Mouse (Mus musculus): ENCODE results near the gene Dbn1. TPM values are rescaled to one million over a fixed set of nuclear protein-coding genes. Genes with fewer than 3 reads are reported as not detected.

The Dbn1 gene
- polyA plus RNA-seq, 1 experiment from 2014 or later, result 110 TPM

GRCm38 (mm10) chr13:55506697-55507096 lies 18.8 kb upstream of the Dbn1 start:
- H3K27ac ChIP-seq, result no peak overlapping the region
- H3K4me2 ChIP-seq, result no peak overlapping the region
- H3K9ac ChIP-seq, result no peak overlapping the region
- H3K4me3 ChIP-seq (replicated peaks), result no peak overlapping the region
- WGBS, result 87% methylated on average over 10 of the region's 10 CpGs
- peaks cover 63% of the 10 kb centered on the region for H3K36me3 ChIP-seq
- H3K27me3 ChIP-seq (replicated peaks), result no peaks in the 10 kb centered on the region
- H3K9me3 ChIP-seq, result no peaks in the 10 kb centered on the region
- ATAC-seq (ENCODE audit: insufficient read depth, low FRiP score, low read depth), result no peak
- peaks cover 32% of the 10 kb centered on the region for H3K4me1 ChIP-seq

- Histone ChIP-seq H3K4me2 (no peak overlapping the region), H3K4me1 (peaks cover 23% of the 10 kb centered on the region), H3K9ac (no peak overlapping the region), H3K36me3 (peaks cover 63% of the 10 kb centered on the region), H3K27ac (no peak overlapping the region), H3K27me3 (replicated peaks) (no peaks in the 10 kb centered on the region), H3K9me3 (no peaks in the 10 kb centered on the region), H3K4me3 (replicated peaks) (no peak overlapping the region)
- 90% methylated on average over 9 of the region's 9 CpGs for WGBS
- no peak for ATAC-seq (ENCODE audit: insufficient read depth, low FRiP score, low read depth)
Measured at GRCm38 (mm10) chr13:55505810-55506209, 17.9 kb upstream of the Dbn1 start.

- peaks cover 59% of the 10 kb centered on the region for H3K36me3 ChIP-seq
- H3K27ac ChIP-seq, result no peak overlapping the region
- H3K9me3 ChIP-seq, result no peaks in the 10 kb centered on the region
- no peak overlapping the region for H3K9ac ChIP-seq
- H3K4me3 ChIP-seq (replicated peaks), result no peak overlapping the region
- H3K4me1 ChIP-seq, result peaks cover 9% of the 10 kb centered on the region
- H3K27me3 ChIP-seq (replicated peaks), result no peaks in the 10 kb centered on the region
- 81% methylated on average over 5 of the region's 5 CpGs for WGBS
- no peak overlapping the region for H3K4me2 ChIP-seq
- ATAC-seq (ENCODE audit: insufficient read depth, low FRiP score, low read depth), result no peak
Measured at GRCm38 (mm10) chr13:55504390-55504789, 16.5 kb upstream of the Dbn1 start.

GRCm38 (mm10) chr13:55502405-55502804 lies 14.5 kb upstream of the Dbn1 start:
- Histone ChIP-seq H3K9me3 (no peaks in the 10 kb centered on the region), H3K9ac (no peak overlapping the region), H3K36me3 (peaks cover 54% of the 10 kb centered on the region), H3K27ac (no peak overlapping the region), H3K4me2 (no peak overlapping the region), H3K27me3 (replicated peaks) (no peaks in the 10 kb centered on the region), H3K4me3 (replicated peaks) (no peak overlapping the region), H3K4me1 (no peaks in the 10 kb centered on the region)
- WGBS, result 80% methylated on average over 8 of the region's 8 CpGs
- no peak for ATAC-seq (ENCODE audit: insufficient read depth, low FRiP score, low read depth)

GRCm38 (mm10) chr13:55500575-55500974 lies 12.7 kb upstream of the Dbn1 start:
- no peaks in the 10 kb centered on the region for H3K27me3 ChIP-seq (replicated peaks)
- no peak for ATAC-seq (ENCODE audit: insufficient read depth, low FRiP score, low read depth)
- H3K4me1 ChIP-seq, result no peaks in the 10 kb centered on the region
- H3K27ac ChIP-seq, result no peak overlapping the region
- H3K36me3 ChIP-seq, result peaks cover 39% of the 10 kb centered on the region
- H3K9me3 ChIP-seq, result no peaks in the 10 kb centered on the region
- H3K4me3 ChIP-seq (replicated peaks), result no peak overlapping the region
- no peak overlapping the region for H3K4me2 ChIP-seq
- WGBS, result 68% methylated on average over 10 of the region's 10 CpGs
- no peak overlapping the region for H3K9ac ChIP-seq

- no peak overlapping the region for H3K4me3 ChIP-seq (replicated peaks)
- no peaks in the 10 kb centered on the region for H3K27me3 ChIP-seq (replicated peaks)
- H3K9ac ChIP-seq, result no peak overlapping the region
- H3K4me1 ChIP-seq, result peaks cover 5% of the 10 kb centered on the region; the same call in 1 of the 2 replicates
- H3K27ac ChIP-seq, result no peak overlapping the region
- ATAC-seq (ENCODE audit: insufficient read depth, low FRiP score, low read depth), result no peak
- H3K36me3 ChIP-seq, result peaks cover 26% of the 10 kb centered on the region
- 54% methylated on average over 11 of the region's 11 CpGs for WGBS
- H3K4me2 ChIP-seq, result no peak overlapping the region
- no peaks in the 10 kb centered on the region for H3K9me3 ChIP-seq
Measured at GRCm38 (mm10) chr13:55498906-55499305, 11.0 kb upstream of the Dbn1 start.

GRCm38 (mm10) chr13:55496661-55497060 lies 8.8 kb upstream of the Dbn1 start:
- ATAC-seq (ENCODE audit: insufficient read depth, low FRiP score, low read depth), result no peak
- no peaks in the 10 kb centered on the region for H3K9me3 ChIP-seq

GRCm38 (mm10) chr13:55495702-55496101 lies 7.8 kb upstream of the Dbn1 start:
- Histone ChIP-seq H3K27me3 (replicated peaks) (no peaks in the 10 kb centered on the region), H3K4me2 (no peak overlapping the region), H3K9ac (no peak overlapping the region), H3K4me1 (peaks cover 5% of the 10 kb centered on the region; the same call in 1 of the 2 replicates), H3K36me3 (peaks cover 14% of the 10 kb centered on the region; the same call in 1 of the 2 replicates), H3K4me3 (replicated peaks) (no peak overlapping the region), H3K27ac (no peak overlapping the region), H3K9me3 (no peaks in the 10 kb centered on the region)
- no peak for ATAC-seq (ENCODE audit: insufficient read depth, low FRiP score, low read depth)
- 46% methylated on average over 4 of the region's 4 CpGs for WGBS

More at GRCm38 (mm10) chr13:55496661-55497060, 8.8 kb upstream of the Dbn1 start:
- Histone ChIP-seq H3K4me3 (replicated peaks) (no peak overlapping the region), H3K27ac (no peak overlapping the region), H3K4me2 (no peak overlapping the region), H3K4me1 (peaks cover 5% of the 10 kb centered on the region; the same call in 1 of the 2 replicates), H3K27me3 (replicated peaks) (no peaks in the 10 kb centered on the region), H3K9ac (no peak overlapping the region), H3K36me3 (peaks cover 14% of the 10 kb centered on the region; the same call in 1 of the 2 replicates)
- WGBS, result 83% methylated on average over 6 of the region's 6 CpGs

GRCm38 (mm10) chr13:55494883-55495621 lies 7.1 kb upstream of the Dbn1 start:
- peak; percentile 67 for ATAC-seq (ENCODE audit: insufficient read depth, low FRiP score, low read depth)
- H3K9me3 ChIP-seq, result no peaks in the 10 kb centered on the region
- WGBS, result 17% methylated on average over 17 of the region's 18 CpGs

GRCm38 (mm10) chr13:55494257-55494656 lies 6.3 kb upstream of the Dbn1 start:
- Histone ChIP-seq H3K4me2 (no peak overlapping the region), H3K4me1 (peaks cover 5% of the 10 kb centered on the region; the same call in 1 of the 2 replicates), H3K9me3 (no peaks in the 10 kb centered on the region), H3K4me3 (replicated peaks) (no peak overlapping the region), H3K36me3 (peaks cover 14% of the 10 kb centered on the region; the same call in 1 of the 2 replicates), H3K27ac (no peak overlapping the region), H3K9ac (no peak overlapping the region), H3K27me3 (replicated peaks) (no peaks in the 10 kb centered on the region)
- no peak for ATAC-seq (ENCODE audit: insufficient read depth, low FRiP score, low read depth)
- WGBS, result 9% methylated on average over 2 of the region's 2 CpGs

More at GRCm38 (mm10) chr13:55494883-55495621, 7.1 kb upstream of the Dbn1 start:
- peaks cover 5% of the 10 kb centered on the region; the same call in 1 of the 2 replicates for H3K4me1 ChIP-seq
- no peak overlapping the region; the same call in 1 of the 2 replicates for H3K27ac ChIP-seq
- peaks cover 14% of the 10 kb centered on the region; the same call in 1 of the 2 replicates for H3K36me3 ChIP-seq
- H3K4me2 ChIP-seq, result no peak overlapping the region
- no peaks in the 10 kb centered on the region for H3K27me3 ChIP-seq (replicated peaks)
- no peak overlapping the region for H3K4me3 ChIP-seq (replicated peaks)
- no peak overlapping the region for H3K9ac ChIP-seq

- Histone ChIP-seq H3K36me3 (peaks cover 5% of the 10 kb centered on the region; the same call in 1 of the 2 replicates), H3K4me3 (replicated peaks) (peak overlapping the region; percentile 71), H3K27ac (peak overlapping the region; percentile 87), H3K9me3 (no peaks in the 10 kb centered on the region), H3K4me2 (peak overlapping the region; percentile 86), H3K9ac (peak overlapping the region; percentile 73), H3K27me3 (replicated peaks) (no peaks in the 10 kb centered on the region), H3K4me1 (peaks cover 51% of the 10 kb centered on the region)
- ATAC-seq (ENCODE audit: insufficient read depth, low FRiP score, low read depth), result peak; percentile 65
- whole genome bisulfite sequencing, result under 1% methylated on average over 28 of the region's 29 CpGs
Measured at GRCm38 (mm10) chr13:55486916-55487577, 864 bp downstream of the Dbn1 start.
